Mouse (Mus musculus) lung, embryonic 15.5 days (tissue): ENCODE measurements around the gene Spsb1. TPM values are rescaled to one million over a fixed set of nuclear protein-coding genes. Genes with fewer than 3 reads are reported as not detected.

Source experiments
- ATAC-seq: fragments of 200-750 bp; cut with Nextera tagmentation; 2 replicates; pipeline ENCODE4 v1.8.0; 2017; ENCODE audit warnings: moderate number of reproducible peaks, borderline replicate concordance; ENCODE audit not compliant: low FRiP score, low TSS enrichment; ENCODE audit errors: extremely low read depth
- H3K27ac ChIP-seq: fragments of 300-500 bp; sonication (generic); 2 replicates; pipeline ENCODE4 v1.5.1; 2015; ENCODE audit warnings: moderate library complexity, mild to moderate bottlenecking, inconsistent platforms
- H3K27me3 ChIP-seq: fragments of 300-500 bp; sonication (generic); 2 replicates; pipeline ENCODE4 v1.6.1; 2015; ENCODE audit warnings: inconsistent platforms
- H3K36me3 ChIP-seq: fragments of 300-500 bp; sonication (generic); 2 replicates; pipeline ENCODE4 v1.6.1; 2015; ENCODE audit warnings: inconsistent platforms
- H3K4me1 ChIP-seq: fragments of 300-500 bp; sonication (generic); 2 replicates; pipeline ENCODE4 v1.6.1; 2015; ENCODE audit warnings: inconsistent platforms
- H3K4me2 ChIP-seq: fragments of 300-500 bp; sonication (generic); 2 replicates; pipeline ENCODE4 v1.6.1; 2015; ENCODE audit warnings: inconsistent platforms, mild to moderate bottlenecking, moderate library complexity
- H3K4me3 ChIP-seq: fragments of 300-500 bp; sonication (generic); 2 replicates; pipeline ENCODE4 v1.5.1; 2015; ENCODE audit warnings: mild to moderate bottlenecking, inconsistent platforms
- H3K9ac ChIP-seq: fragments of 300-500 bp; sonication (generic); 2 replicates; pipeline ENCODE4 v1.6.1; 2015; ENCODE audit warnings: inconsistent platforms
- H3K9me3 ChIP-seq: fragments of 300-500 bp; sonication (generic); 2 replicates; pipeline ENCODE4 v1.6.1; 2016; ENCODE audit warnings: inconsistent platforms
- WGBS: fragments of 180-500 bp; shearing (Covaris S2); methylation state at CpG from one replicate; pipeline ENCODE4 v1.1.7; 2015; 5-methylcytosine and 5-hydroxymethylcytosine counted together
- polyA plus RNA-seq: library from polyadenylated mRNA; unstranded; fragments of >200 nt; fragmentation: Nextera tagmentation; extraction: Ambion mirVana; gene quantifications from 2 replicates; pipeline ENCODE4 v1.2.1, GENCODE M21; 2015

The Spsb1 gene
- polyA plus RNA-seq, 1 experiment from 2014 or later = 15.6 TPM

GRCm38 (mm10) chr4:149994218-149994617 lies 39.4 kb upstream of the Spsb1 start:
- Histone ChIP-seq H3K9me3 (no peaks in the 10 kb centered on the region), H3K4me3 (no peak overlapping the region), H3K27ac (no peak overlapping the region), H3K9ac (no peak overlapping the region), H3K4me1 (peaks cover 53% of the 10 kb centered on the region), H3K36me3 (0 out of 2 replicates have a peak, but pooled peaks cover 6% of the 10 kb centered on the region), H3K4me2 (no peak overlapping the region), H3K27me3 (no peaks in the 10 kb centered on the region)
- whole genome bisulfite sequencing = 89% methylated on average over 10 of the region's 10 CpGs
- no peak for ATAC-seq

GRCm38 (mm10) chr4:149992670-149993032 lies 37.8 kb upstream of the Spsb1 start:
- Histone ChIP-seq H3K36me3 (0 out of 2 replicates have a peak, but pooled peaks cover 6% of the 10 kb centered on the region), H3K4me1 (peaks cover 59% of the 10 kb centered on the region), H3K9me3 (no peaks in the 10 kb centered on the region), H3K9ac (no peak overlapping the region), H3K4me3 (no peak overlapping the region), H3K27me3 (no peaks in the 10 kb centered on the region), H3K27ac (no peak overlapping the region), H3K4me2 (no peak overlapping the region)
- WGBS = 71% methylated on average over 8 of the region's 8 CpGs
- ATAC-seq = no peak

- no peak for ATAC-seq
- H3K4me3 ChIP-seq = no peak overlapping the region
- H3K9me3 ChIP-seq = no peaks in the 10 kb centered on the region
- H3K27me3 ChIP-seq = no peaks in the 10 kb centered on the region
- no peak overlapping the region for H3K4me2 ChIP-seq
- no peak overlapping the region for H3K9ac ChIP-seq
- peaks cover 56% of the 10 kb centered on the region for H3K4me1 ChIP-seq
- no peak overlapping the region for H3K27ac ChIP-seq
- H3K36me3 ChIP-seq = 0 out of 2 replicates have a peak, but pooled peaks cover 6% of the 10 kb centered on the region
- WGBS = 81% methylated on average over 13 of the region's 13 CpGs
Observed at GRCm38 (mm10) chr4:149991755-149992669, 37.2 kb upstream of the Spsb1 start.

- ATAC-seq = 0 out of 2 replicates have a peak, but pooled peaks have one; percentile 5
- H3K4me3 ChIP-seq = no peak overlapping the region
- H3K9me3 ChIP-seq = no peaks in the 10 kb centered on the region
- H3K27ac ChIP-seq = peak overlapping the region; percentile 3
- no peak overlapping the region for H3K4me2 ChIP-seq
- 0 out of 2 replicates have a peak, but pooled peaks cover 6% of the 10 kb centered on the region for H3K36me3 ChIP-seq
- H3K9ac ChIP-seq = no peak overlapping the region
- 30% methylated on average over 9 of the region's 9 CpGs for WGBS
- H3K27me3 ChIP-seq = no peaks in the 10 kb centered on the region
- peaks cover 47% of the 10 kb centered on the region for H3K4me1 ChIP-seq
Observed at GRCm38 (mm10) chr4:149990954-149991633, 36.3 kb upstream of the Spsb1 start.

DNA sequence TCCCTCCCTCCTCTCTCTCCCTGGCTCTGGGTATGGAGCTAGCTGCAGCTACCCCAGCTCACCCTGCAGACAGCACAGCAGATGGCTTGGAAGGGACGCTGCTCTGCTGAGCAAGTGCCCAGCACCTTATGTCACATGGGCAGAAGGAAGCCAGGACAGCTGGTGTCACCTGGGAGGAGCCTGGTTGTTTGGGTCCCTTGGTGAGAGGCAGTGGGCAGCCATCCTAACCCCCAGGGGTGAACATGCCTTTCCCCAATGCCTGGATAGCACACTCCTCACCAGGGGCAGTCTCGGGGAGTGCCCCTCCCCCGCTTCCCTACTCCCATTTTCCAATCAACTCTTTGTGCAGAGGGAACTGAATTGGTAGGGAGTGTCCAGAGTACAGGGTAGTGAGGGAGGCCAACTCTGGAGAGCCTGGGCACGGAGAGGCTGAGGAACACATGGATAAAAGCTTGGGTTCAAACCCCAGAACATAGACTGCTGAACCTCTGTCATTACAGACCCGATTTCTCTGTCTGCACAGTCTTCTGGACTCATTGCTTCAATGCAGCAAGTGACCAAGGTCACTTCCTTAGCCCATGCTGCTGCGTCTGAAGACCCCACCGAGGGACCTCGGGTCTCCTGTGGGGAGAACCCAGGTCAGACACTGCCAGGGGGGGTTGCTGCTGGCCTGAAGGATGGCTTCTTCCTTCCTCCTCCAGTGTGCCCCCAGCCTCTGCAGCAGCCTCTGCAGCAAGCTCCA lies 35.5 kb upstream of the Spsb1 start:
- Histone ChIP-seq H3K4me2 (no peak overlapping the region), H3K9me3 (no peaks in the 10 kb centered on the region), H3K9ac (no peak overlapping the region), H3K4me3 (no peak overlapping the region), H3K36me3 (0 out of 2 replicates have a peak, but pooled peaks cover 6% of the 10 kb centered on the region), H3K27ac (peak overlapping the region; percentile 3), H3K4me1 (peaks cover 44% of the 10 kb centered on the region), H3K27me3 (no peaks in the 10 kb centered on the region)
- ATAC-seq = peak; percentile 29; the same call in 1 of the 2 replicates
- 27% methylated on average over 8 of the region's 8 CpGs for WGBS

DNA sequence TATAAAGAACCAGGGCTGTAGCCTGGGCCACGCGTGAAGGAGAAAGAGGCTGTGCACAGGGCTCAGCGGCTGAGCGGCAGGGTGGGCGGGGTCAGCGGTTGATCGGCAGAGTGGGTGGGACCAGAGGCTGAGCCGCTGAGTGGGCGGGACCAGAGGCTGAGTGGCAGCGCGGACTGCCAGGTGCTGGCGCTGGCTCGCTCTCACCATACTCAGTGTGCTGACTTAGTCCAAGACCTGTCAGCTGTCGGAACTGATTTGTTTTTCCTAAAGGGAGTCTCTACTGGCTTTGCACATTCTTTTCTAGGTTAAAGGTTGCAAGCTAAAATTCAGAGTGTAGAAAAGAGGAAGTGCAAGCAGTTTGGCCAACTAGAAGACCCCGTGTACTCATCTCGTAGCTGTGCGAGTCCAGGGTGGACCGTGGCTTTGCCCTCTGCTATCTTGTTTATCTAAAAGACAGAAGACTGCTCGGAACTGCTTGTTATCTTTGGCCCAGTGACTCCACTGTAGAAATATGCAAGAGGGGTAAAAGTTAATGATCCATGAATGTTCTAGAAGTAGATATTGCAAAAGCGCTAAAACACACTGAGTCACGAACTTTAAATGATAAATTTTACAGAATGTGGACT lies 34.2 kb upstream of the Spsb1 start:
- no peaks in the 10 kb centered on the region for H3K27me3 ChIP-seq
- peaks cover 6% of the 10 kb centered on the region; the same call in 1 of the 2 replicates for H3K36me3 ChIP-seq
- H3K4me3 ChIP-seq = peak overlapping the region; percentile 9
- H3K4me2 ChIP-seq = peak overlapping the region; percentile 52
- 3% methylated on average over 21 of the region's 21 CpGs for whole genome bisulfite sequencing
- peak; percentile 83 for ATAC-seq
- H3K9me3 ChIP-seq = no peaks in the 10 kb centered on the region
- no peak overlapping the region for H3K9ac ChIP-seq
- no peak overlapping the region for H3K27ac ChIP-seq
- H3K4me1 ChIP-seq = peaks cover 44% of the 10 kb centered on the region

- Histone ChIP-seq H3K27ac (no peak overlapping the region), H3K9ac (no peak overlapping the region)
Observed at GRCm38 (mm10) chr4:149988301-149988700, 33.5 kb upstream of the Spsb1 start.

GRCm38 (mm10) chr4:149986671-149987417 lies 32.0 kb upstream of the Spsb1 start:
- H3K4me2 ChIP-seq = no peak overlapping the region
- H3K27me3 ChIP-seq = no peaks in the 10 kb centered on the region
- H3K4me3 ChIP-seq = no peak overlapping the region
- peaks cover 35% of the 10 kb centered on the region for H3K4me1 ChIP-seq
- H3K36me3 ChIP-seq = peaks cover 12% of the 10 kb centered on the region
- H3K27ac ChIP-seq = no peak overlapping the region
- 75% methylated on average over 10 of the region's 10 CpGs for WGBS
- no peak overlapping the region for H3K9ac ChIP-seq
- no peaks in the 10 kb centered on the region for H3K9me3 ChIP-seq
- ATAC-seq = no peak

More at GRCm38 (mm10) chr4:149988301-149988700, 33.5 kb upstream of the Spsb1 start:
- Histone ChIP-seq H3K4me2 (peak overlapping the region; percentile 52; the same call in 1 of the 2 replicates), H3K4me1 (peaks cover 44% of the 10 kb centered on the region), H3K4me3 (no peak overlapping the region), H3K27me3 (no peaks in the 10 kb centered on the region), H3K36me3 (peaks cover 6% of the 10 kb centered on the region; the same call in 1 of the 2 replicates), H3K9me3 (no peaks in the 10 kb centered on the region)
- 86% methylated on average over 6 of the region's 6 CpGs for WGBS
- no peak for ATAC-seq

DNA sequence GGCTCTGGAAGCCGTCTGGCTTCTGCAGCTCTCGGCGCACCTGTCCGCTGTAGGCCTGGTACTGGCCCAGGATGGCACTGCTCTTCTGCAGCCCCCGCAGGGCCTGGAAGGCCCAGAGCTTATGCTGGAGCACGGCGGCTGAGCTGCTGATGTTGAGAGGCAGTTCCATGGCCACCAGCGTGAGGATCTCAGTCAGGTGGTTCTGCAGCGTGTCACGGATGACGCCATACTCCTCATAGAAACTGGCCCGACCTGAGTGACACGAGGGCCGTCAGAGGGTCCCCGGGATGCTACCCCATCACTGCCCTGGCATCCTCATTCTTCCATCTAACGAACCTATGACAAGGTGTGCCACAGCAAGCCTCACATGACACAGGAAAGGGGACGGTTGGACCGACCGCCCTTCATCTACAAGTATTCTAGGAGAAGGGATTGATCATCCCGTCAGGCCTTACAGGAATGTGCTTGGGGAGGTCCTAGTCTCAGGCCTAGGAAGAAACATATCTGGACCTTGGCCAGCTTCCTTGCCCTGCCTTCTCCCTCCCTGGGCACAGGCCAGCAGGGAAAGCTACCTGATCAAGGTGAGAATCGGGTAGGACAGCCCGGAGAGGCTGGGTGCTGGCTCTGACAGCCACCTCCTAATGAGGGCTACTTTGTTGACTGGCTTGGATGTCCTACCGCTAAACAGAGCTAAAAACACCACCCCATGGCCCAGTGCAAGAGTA lies 29.2 kb upstream of the Spsb1 start:
- no peak overlapping the region for H3K4me2 ChIP-seq
- no peak overlapping the region for H3K4me3 ChIP-seq
- no peak for ATAC-seq
- H3K27me3 ChIP-seq = no peaks in the 10 kb centered on the region
- no peaks in the 10 kb centered on the region for H3K9me3 ChIP-seq
- peaks cover 24% of the 10 kb centered on the region for H3K36me3 ChIP-seq
- no peak overlapping the region for H3K27ac ChIP-seq
- WGBS = 88% methylated on average over 23 of the region's 23 CpGs
- peaks cover 15% of the 10 kb centered on the region for H3K4me1 ChIP-seq
- no peak overlapping the region for H3K9ac ChIP-seq

DNA sequence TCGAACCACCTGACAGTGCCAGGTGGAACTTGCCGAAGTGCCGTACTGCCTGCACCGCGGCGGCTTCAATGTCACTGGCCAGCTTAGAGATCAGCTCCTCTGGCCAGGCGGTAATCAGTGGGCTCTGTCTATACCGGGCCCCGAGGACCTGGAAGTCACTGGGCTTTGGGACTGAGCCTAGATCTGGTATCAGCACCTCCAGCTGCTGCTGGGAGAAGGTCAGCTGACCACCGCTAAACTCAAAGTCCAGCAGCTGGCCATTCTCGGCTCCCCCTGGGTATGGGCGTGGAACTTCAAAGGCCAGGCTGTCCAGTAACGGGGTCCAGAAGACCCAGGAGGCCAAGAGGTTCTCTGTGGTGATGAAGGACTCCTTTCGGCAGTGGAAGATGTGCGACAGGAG lies 27.3 kb upstream of the Spsb1 start:
- ATAC-seq = no peak
- WGBS = 75% methylated on average over 15 of the region's 15 CpGs
- H3K4me3 ChIP-seq = no peak overlapping the region

More for the DNA sequence above, 27.3 kb upstream of the Spsb1 start:
- no peaks in the 10 kb centered on the region for H3K9me3 ChIP-seq
- no peak overlapping the region for H3K9ac ChIP-seq
- H3K4me2 ChIP-seq = no peak overlapping the region
- peaks cover 22% of the 10 kb centered on the region for H3K4me1 ChIP-seq
- no peak overlapping the region for H3K27ac ChIP-seq
- peaks cover 24% of the 10 kb centered on the region for H3K36me3 ChIP-seq
- no peaks in the 10 kb centered on the region for H3K27me3 ChIP-seq
